Mouse (Mus musculus) stomach, embryonic 16.5 days (tissue): ENCODE results near the gene Odf2. TPM values are rescaled to one million over a fixed set of nuclear protein-coding genes. Genes with fewer than 3 reads are reported as not detected.

Experiments
- ATAC-seq: fragments of 200-750 bp; cut with Nextera tagmentation; 2 replicates; pipeline ENCODE4 v1.8.0; 2017; ENCODE audit warnings: moderate number of reproducible peaks, moderate TSS enrichment; ENCODE audit not compliant: insufficient read depth, low FRiP score
- H3K27ac ChIP-seq: fragments of 300-500 bp; sonication (generic); 2 replicates; pipeline ENCODE4 v1.5.1; 2014; ENCODE audit warnings: low read length
- H3K27me3 ChIP-seq: fragments of 300-500 bp; sonication (generic); 2 replicates; pipeline ENCODE4 v1.6.1; 2014; ENCODE audit warnings: low read length, control low read depth, mixed read lengths; ENCODE audit not compliant: control insufficient read depth, insufficient read depth
- H3K36me3 ChIP-seq: fragments of 300-500 bp; sonication (generic); 2 replicates; pipeline ENCODE4 v1.6.1; 2014; ENCODE audit warnings: low read length; ENCODE audit not compliant: control insufficient read depth, insufficient read depth
- H3K4me1 ChIP-seq: fragments of 300-500 bp; sonication (generic); 2 replicates; pipeline ENCODE4 v1.6.1; 2014; ENCODE audit warnings: low read length, control low read depth, mixed read lengths; ENCODE audit not compliant: control insufficient read depth, insufficient read depth
- H3K4me2 ChIP-seq: fragments of 300-500 bp; sonication (generic); 2 replicates; pipeline ENCODE4 v1.6.1; 2014; ENCODE audit warnings: low read depth, low read length, mixed read lengths
- H3K4me3 ChIP-seq: fragments of 300-500 bp; sonication (generic); replicated peaks from 2 replicates; pipeline ENCODE4 v1.5.1; 2014; ENCODE audit warnings: mild to moderate bottlenecking, low read length
- H3K9ac ChIP-seq: fragments of 300-500 bp; sonication (generic); 2 replicates; pipeline ENCODE4 v1.6.1; 2014; ENCODE audit warnings: low read length
- H3K9me3 ChIP-seq: fragments of 300-500 bp; sonication (generic); replicated peaks from 2 replicates; pipeline ENCODE4 v1.6.1; 2016; ENCODE audit warnings: low read length, control low read depth; ENCODE audit not compliant: control insufficient read depth
- WGBS: fragments of 180-500 bp; shearing (Covaris S2); extraction: QIAGEN DNeasy Blood & Tissue Kit; methylation state at CpG from one replicate; pipeline ENCODE4 v1.1.7; 2014; 5-methylcytosine and 5-hydroxymethylcytosine counted together
- polyA plus RNA-seq: library from polyadenylated mRNA; unstranded; fragments of >200 nt; fragmentation: Nextera tagmentation; extraction: Ambion mirVana; gene quantifications from 2 replicates; pipeline ENCODE4 v1.2.1, GENCODE M21; 2015

Gene Odf2
- polyA plus RNA-seq: 50.9 and 56.1 TPM in 2 replicates

- Histone ChIP-seq H3K4me2 (peak within 1 kb of the TSS; percentile 98), H3K4me1 (peaks cover 16% of the 10 kb centered on the region), H3K9me3 (no peaks in the 10 kb centered on the region), H3K27me3 (no peaks in the 10 kb centered on the region), H3K27ac (peak within 1 kb of the TSS; percentile 92), H3K36me3 (peaks cover 21% of the 10 kb centered on the region), H3K9ac (peak within 1 kb of the TSS; percentile 93), H3K4me3 (peak within 1 kb of the TSS; percentile 100)
- WGBS: 1% methylated on average over 70 of the region's 70 CpGs
- ATAC-seq: peak; percentile 93
Measured at GRCm38 (mm10) chr2:29889066-29889944, at the start of gene Odf2. TSS of gene Odf2 (plus strand) at chr2:29889221.

- 42% methylated on average over 4 of the region's 4 CpGs for WGBS
- H3K4me2 ChIP-seq: no peak overlapping the region
- no peaks in the 10 kb centered on the region for H3K4me1 ChIP-seq
- no peak overlapping the region for H3K9ac ChIP-seq
- ATAC-seq: no peak
- H3K9me3 ChIP-seq: no peaks in the 10 kb centered on the region
- H3K36me3 ChIP-seq: 0 out of 2 replicates have a peak, but pooled peaks cover 5% of the 10 kb centered on the region
- no peak overlapping the region for H3K27ac ChIP-seq
- peaks cover 11% of the 10 kb centered on the region for H3K27me3 ChIP-seq
- H3K4me3 ChIP-seq: no peak overlapping the region
Measured at GRCm38 (mm10) chr2:29839460-29839859, 49.6 kb upstream of the Odf2 start.

GRCm38 (mm10) chr2:29843231-29844105 is 45.6 kb upstream of the Odf2 start:
- 68% methylated on average over 9 of the region's 9 CpGs for WGBS
- Histone ChIP-seq H3K27me3 (peaks cover 40% of the 10 kb centered on the region), H3K4me3 (no peak overlapping the region)

GRCm38 (mm10) chr2:29844115-29844514 is 44.9 kb upstream of the Odf2 start:
- Histone ChIP-seq H3K36me3 (0 out of 2 replicates have a peak, but pooled peaks cover 5% of the 10 kb centered on the region), H3K27me3 (peaks cover 40% of the 10 kb centered on the region), H3K4me1 (no peaks in the 10 kb centered on the region), H3K9me3 (no peaks in the 10 kb centered on the region), H3K4me2 (no peak overlapping the region), H3K4me3 (no peak overlapping the region), H3K9ac (no peak overlapping the region), H3K27ac (no peak overlapping the region)
- ATAC-seq: no peak
- 80% methylated on average over 2 of the region's 2 CpGs for WGBS

More at GRCm38 (mm10) chr2:29843231-29844105, 45.6 kb upstream of the Odf2 start:
- H3K36me3 ChIP-seq: 0 out of 2 replicates have a peak, but pooled peaks cover 5% of the 10 kb centered on the region
- H3K4me2 ChIP-seq: no peak overlapping the region
- no peaks in the 10 kb centered on the region for H3K4me1 ChIP-seq
- no peak overlapping the region for H3K9ac ChIP-seq
- no peak overlapping the region for H3K27ac ChIP-seq
- no peaks in the 10 kb centered on the region for H3K9me3 ChIP-seq
- ATAC-seq: no peak

- Histone ChIP-seq H3K36me3 (0 out of 2 replicates have a peak, but pooled peaks cover 5% of the 10 kb centered on the region), H3K9ac (no peak overlapping the region), H3K4me3 (no peak overlapping the region), H3K4me1 (no peaks in the 10 kb centered on the region), H3K9me3 (no peaks in the 10 kb centered on the region), H3K27me3 (peaks cover 40% of the 10 kb centered on the region), H3K27ac (no peak overlapping the region), H3K4me2 (no peak overlapping the region)
- WGBS: 33% methylated on average over 3 of the region's 3 CpGs
- ATAC-seq: no peak
Measured at GRCm38 (mm10) chr2:29844661-29845060, 44.4 kb upstream of the Odf2 start.

- Histone ChIP-seq H3K9me3 (no peaks in the 10 kb centered on the region), H3K4me2 (peak overlapping the region; percentile 33), H3K27me3 (peaks cover 40% of the 10 kb centered on the region), H3K36me3 (0 out of 2 replicates have a peak, but pooled peaks cover 5% of the 10 kb centered on the region), H3K9ac (no peak overlapping the region), H3K4me3 (peak overlapping the region; percentile 21; the same call in 1 of the 2 replicates), H3K4me1 (no peaks in the 10 kb centered on the region), H3K27ac (no peak overlapping the region)
- WGBS: 27% methylated on average over 25 of the region's 25 CpGs
- no peak for ATAC-seq
Measured at GRCm38 (mm10) chr2:29845636-29846035, 43.4 kb upstream of the Odf2 start.

- 14% methylated on average over 47 of the region's 47 CpGs for WGBS
- Histone ChIP-seq H3K27me3 (peaks cover 40% of the 10 kb centered on the region), H3K9ac (peak overlapping the region; percentile 44; the same call in 1 of the 2 replicates), H3K9me3 (no peaks in the 10 kb centered on the region), H3K36me3 (0 out of 2 replicates have a peak, but pooled peaks cover 2% of the 10 kb centered on the region), H3K4me1 (no peaks in the 10 kb centered on the region), H3K4me3 (peak overlapping the region; percentile 21), H3K4me2 (peak overlapping the region; percentile 33), H3K27ac (no peak overlapping the region)
- no peak for ATAC-seq
Measured at GRCm38 (mm10) chr2:29846061-29846853, 42.8 kb upstream of the Odf2 start.

- ATAC-seq: no peak
- H3K4me3 ChIP-seq: no peak overlapping the region
- no peak overlapping the region for H3K27ac ChIP-seq
- H3K36me3 ChIP-seq: no peaks in the 10 kb centered on the region
- no peaks in the 10 kb centered on the region for H3K4me1 ChIP-seq
- WGBS: 62% methylated on average over 3 of the region's 3 CpGs
- H3K4me2 ChIP-seq: no peak overlapping the region
- H3K9me3 ChIP-seq: no peaks in the 10 kb centered on the region
- no peak overlapping the region for H3K9ac ChIP-seq
- H3K27me3 ChIP-seq: peaks cover 40% of the 10 kb centered on the region
Measured at GRCm38 (mm10) chr2:29846911-29847310, 42.1 kb upstream of the Odf2 start.
